18 mouse cellular contexts compared by ENCODE assay signal in the genomic region with DNA sequence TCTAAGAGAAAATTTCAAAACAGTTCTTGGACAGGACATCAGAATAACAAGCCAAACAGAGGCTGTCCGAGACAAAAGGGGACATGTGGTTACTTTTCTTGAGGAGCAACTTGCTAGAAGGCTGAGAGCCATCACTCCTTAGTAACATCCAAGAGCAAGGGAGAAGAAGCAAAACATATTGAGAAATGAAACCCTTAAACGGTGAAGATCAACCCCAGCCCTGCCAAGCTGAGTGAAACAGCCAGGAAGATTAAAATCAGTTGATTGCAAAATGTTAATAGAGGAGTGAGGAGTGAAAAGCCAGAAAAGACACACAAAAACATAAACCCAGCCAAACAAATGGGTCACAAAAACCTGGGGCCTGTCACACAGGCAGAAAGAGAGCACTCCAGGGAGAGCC. TPM values are rescaled to one million over a fixed set of nuclear protein-coding genes. Genes with fewer than 3 reads are reported as not detected.
A peak's percentile ranks its signal among the peaks of the same experiment; 100 is the strongest.
DNase-seq lines count a peak whose midpoint lies in the region; ATAC-seq lines count a peak whose summit lies in the region.
"Had no signal": no experiment of that assay in that cellular context is flagged by ENCODE, and none has a peak within 500 bp of the region (broad histone marks: within the 10 kb centered on the region; RNA-seq: fewer than 3 reads in every experiment).

No protein-coding gene starts in this region.

- no peak for ATAC-seq in intestine, embryonic 14.5 days (replicated peaks; ENCODE audit: low FRiP score, low TSS enrichment, low read depth)
- ATAC-seq in intestine, embryonic 15.5 days: no peak
- ATAC-seq: activated CD4-positive, CD25-positive, alpha-beta regulatory T cell, adult 4 months; intestine, embryonic 16.5 days; midbrain, embryonic 16.5 days had no signal

- H3K4me2 ChIP-seq in intestine, embryonic 14.5 days (ENCODE audit: low read length): no peak overlapping the region
- no peak overlapping the region for H3K4me2 ChIP-seq in intestine, embryonic 15.5 days (replicated peaks)
- H3K4me2 ChIP-seq: embryonic facial prominence, embryonic 15.5 days; hindbrain, embryonic 14.5 days; liver, embryonic 13.5 days; neural tube, embryonic 15.5 days had no signal

- peak; percentile 60 for DNase-seq in gastrocnemius, adult 18-20 months (ENCODE audit: low spot score)
- no peak for DNase-seq in gastrocnemius, postnatal 4 days (ENCODE audit: low spot score in 2 of 2)
- peak; percentile 10 for DNase-seq in intestine, embryonic 14.5 days (ENCODE audit: low spot score)
- peak; percentile 13 to 68 for DNase-seq in urinary bladder, postnatal 36 days (ENCODE audit: low spot score in 2 of 2)
- no peak for DNase-seq in urinary bladder, postnatal 25 days (ENCODE audit: low spot score)
- no peak for DNase-seq in forebrain, embryonic 10.5 days (ENCODE audit: extremely low spot score, low spot score)
- DNase-seq in right cerebral cortex, adult 2 months (ENCODE audit: low spot score in 2 of 2): no peak
- DNase-seq: adrenal gland, postnatal 14 days; cerebellum, adult 9-11 months; kidney, postnatal 36 days; liver, embryonic 13.5 days had no signal

- no peak overlapping the region for H3K9ac ChIP-seq in intestine, embryonic 14.5 days (ENCODE audit: low read length)
- H3K9ac ChIP-seq in intestine, embryonic 15.5 days: no peak overlapping the region
- H3K9ac ChIP-seq: embryonic facial prominence, embryonic 15.5 days; hindbrain, embryonic 14.5 days; liver, embryonic 13.5 days; neural tube, embryonic 15.5 days had no signal

- no peak overlapping the region for H3K4me3 ChIP-seq in intestine, embryonic 14.5 days (ENCODE audit: low read depth, low read length)
- H3K4me3 ChIP-seq in intestine, embryonic 15.5 days (replicated peaks): no peak overlapping the region
- H3K4me3 ChIP-seq in forebrain, embryonic 10.5 days: no peak overlapping the region
- H3K4me3 ChIP-seq: embryonic facial prominence, embryonic 15.5 days; liver, embryonic 13.5 days; neural tube, embryonic 15.5 days had no signal

- WGBS in intestine, embryonic 14.5 days: 87% methylated on average over 2 of the region's 2 CpGs
- WGBS in intestine, embryonic 15.5 days: 82% methylated on average over 2 of the region's 2 CpGs
- WGBS in forebrain, embryonic 10.5 days: 84% methylated on average over 2 of the region's 2 CpGs

- H3K36me3 ChIP-seq in intestine, embryonic 14.5 days (ENCODE audit: control insufficient read depth, insufficient read depth, low read length): no peaks in the 10 kb centered on the region
- no peaks in the 10 kb centered on the region for H3K36me3 ChIP-seq in intestine, embryonic 15.5 days
- no peaks in the 10 kb centered on the region for H3K36me3 ChIP-seq in forebrain, embryonic 10.5 days (replicated peaks)
- H3K36me3 ChIP-seq: embryonic facial prominence, embryonic 15.5 days; liver, embryonic 13.5 days; neural tube, embryonic 15.5 days had no signal

- no peaks in the 10 kb centered on the region for H3K9me3 ChIP-seq in intestine, embryonic 14.5 days (ENCODE audit: control insufficient read depth, low read length)
- H3K9me3 ChIP-seq in intestine, embryonic 15.5 days: no peaks in the 10 kb centered on the region
- H3K9me3 ChIP-seq in forebrain, embryonic 10.5 days: no peaks in the 10 kb centered on the region
- H3K9me3 ChIP-seq: embryonic facial prominence, embryonic 15.5 days; liver, embryonic 13.5 days; neural tube, embryonic 15.5 days had no signal

- no peaks in the 10 kb centered on the region for H3K27me3 ChIP-seq in intestine, embryonic 14.5 days (replicated peaks; ENCODE audit: control insufficient read depth, insufficient read depth, low read length)
- H3K27me3 ChIP-seq in intestine, embryonic 15.5 days (replicated peaks): no peaks in the 10 kb centered on the region
- H3K27me3 ChIP-seq in forebrain, embryonic 10.5 days (ENCODE audit: poor library complexity, severe bottlenecking): peaks cover 34% of the 10 kb centered on the region
- H3K27me3 ChIP-seq: embryonic facial prominence, embryonic 15.5 days; liver, embryonic 13.5 days; neural tube, embryonic 15.5 days had no signal

- 0 out of 2 replicates have a peak, but pooled peaks cover 2% of the 10 kb centered on the region for H3K4me1 ChIP-seq in intestine, embryonic 14.5 days (replicated peaks; ENCODE audit: control insufficient read depth, insufficient read depth, low read length)
- 0 out of 2 replicates have a peak, but pooled peaks cover 3% of the 10 kb centered on the region for H3K4me1 ChIP-seq in intestine, embryonic 15.5 days (replicated peaks)
- peaks cover 10% of the 10 kb centered on the region for H3K4me1 ChIP-seq in forebrain, embryonic 10.5 days
- H3K4me1 ChIP-seq: embryonic facial prominence, embryonic 15.5 days; liver, embryonic 13.5 days; neural tube, embryonic 15.5 days had no signal

- no peak overlapping the region for H3K27ac ChIP-seq in intestine, embryonic 14.5 days (ENCODE audit: low read depth)
- H3K27ac ChIP-seq in intestine, embryonic 15.5 days: no peak overlapping the region
- H3K27ac ChIP-seq in forebrain, embryonic 10.5 days: no peak overlapping the region
- H3K27ac ChIP-seq: embryonic facial prominence, embryonic 15.5 days; hindbrain, embryonic 14.5 days; liver, embryonic 13.5 days; neural tube, embryonic 15.5 days had no signal

RNA-seq across cellular contexts. Expression of gene Mitf, which starts 49.5 kb away (rescaled TPM):
- 10 to 100 TPM; 15.3 to 19.4 TPM for total RNA-seq in gastrocnemius, adult 18-20 months (2021)
- total RNA-seq in gastrocnemius, postnatal 4 days (2021): 1 to 10 TPM; 6.6 to 7.3 TPM
- 1.3 and 1.4 TPM in 2 replicates for polyA plus RNA-seq in intestine, embryonic 14.5 days (2014; fragmentation: Nextera tagmentation; extraction: Ambion mirVana)
- polyA plus RNA-seq in intestine, embryonic 15.5 days (2015; fragmentation: Nextera tagmentation; extraction: Ambion mirVana): 0.90 and 1.2 TPM in 2 replicates
- polyA plus RNA-seq in forebrain, embryonic 10.5 days (2016; fragmentation: Nextera tagmentation; extraction: Ambion mirVana): 2.2 and 2.4 TPM in 2 replicates

Comparison
In these comparisons a context has a peak if more than half of its experiments do, and no peak if none do; other contexts are left out.
1. DNase-seq: peak in gastrocnemius, adult 18-20 months (single experiment), intestine, embryonic 14.5 days (single experiment) and urinary bladder, postnatal 36 days (2 of 2); none in gastrocnemius, postnatal 4 days (0 of 2), urinary bladder, postnatal 25 days (single experiment), forebrain, embryonic 10.5 days (single experiment) and right cerebral cortex, adult 2 months (0 of 2).